ENCODE assay signal across 8 mouse cellular contexts in the genomic region with DNA sequence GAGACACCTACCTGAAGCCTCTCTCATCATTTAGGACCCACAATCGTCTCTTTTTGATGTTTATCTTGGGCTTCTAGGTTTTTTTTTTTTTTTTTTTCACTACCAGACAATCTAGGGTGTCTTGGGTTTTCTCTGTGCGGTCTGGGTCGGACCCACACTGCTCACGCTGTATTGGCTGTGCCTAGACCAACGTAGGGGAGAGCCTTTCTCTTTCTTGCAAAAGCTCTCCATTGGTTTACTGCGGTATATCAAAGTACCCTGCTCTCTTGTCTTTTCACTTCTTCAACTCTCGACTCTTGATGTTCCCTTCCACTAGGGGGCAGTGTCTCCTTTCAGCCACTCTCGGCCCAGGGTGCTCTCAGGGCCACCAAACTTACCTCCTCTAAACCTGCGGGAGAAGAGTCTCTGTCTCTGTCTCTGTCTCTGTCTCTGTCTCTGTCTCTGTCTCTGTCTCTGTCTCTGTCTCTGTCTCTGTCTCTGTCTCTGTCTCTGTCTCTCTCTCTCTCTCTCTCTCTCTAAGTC. TPM values are rescaled to one million over a fixed set of nuclear protein-coding genes. Genes with fewer than 3 reads are reported as not detected.
DNase-seq lines count a peak whose midpoint lies in the region; TF ChIP-seq lines count a peak whose summit lies in the region.

No protein-coding gene starts in this region.

- no peaks in the 10 kb centered on the region for H3K4me1 ChIP-seq in lung, adult 2 months (ENCODE audit: control insufficient read depth, insufficient read depth, low read length)

- DNase-seq in CD8-positive naive resting alpha-beta T cell, adult 2 months (ENCODE audit: low read depth in 2 of 2, low spot score in 2 of 2) = peak; percentile 62 to 71
- peak; percentile 68 for DNase-seq in T-cell, adult 2 months (ENCODE audit: low spot score)
- peak; percentile 84 to 85 for DNase-seq in cerebellum, postnatal 14 days
- peak; percentile 55 to 61 for DNase-seq in gastrocnemius, postnatal 4 days (ENCODE audit: low spot score in 2 of 2)
- peak; percentile 59 to 85 for DNase-seq in kidney, postnatal 25 days
- DNase-seq in lung, adult 2 months = peak; percentile 48
- peak; percentile 67 for DNase-seq in right cerebral cortex, adult 18-20 months
- peak; percentile 35 to 68 for DNase-seq in urinary bladder, postnatal 4 days (ENCODE audit: low spot score in 2 of 2)

- TF ChIP-seq POLR2A in lung, adult 2 months (IDR thresholded peaks at IDR 0.05; ENCODE audit: borderline replicate concordance, extremely low read depth, low read depth, low read length) = no peak

- peak; percentile 86 for TF ChIP-seq CTCF in lung, adult 2 months (IDR thresholded peaks at IDR 0.05; ENCODE audit: insufficient read depth, low read length)

- no peak overlapping the region for H3K4me3 ChIP-seq in lung, adult 2 months (replicated peaks; ENCODE audit: extremely low read depth, low read depth, low read length)

- WGBS in lung, adult 2 months = 19% methylated on average over 9 of the region's 9 CpGs

RNA-seq across cellular contexts. Expression of gene Npl, which starts 9.3 kb away (rescaled TPM):
- 1 to 10 TPM; 5.2 to 5.6 TPM for total RNA-seq in gastrocnemius, postnatal 4 days (2021)
- polyA plus RNA-seq in lung, adult 2 months (2012; rRNA removed) = 1.0 and 1.1 TPM in 2 replicates
